Mouse (Mus musculus): ENCODE results near the gene Bfar.

DNA sequence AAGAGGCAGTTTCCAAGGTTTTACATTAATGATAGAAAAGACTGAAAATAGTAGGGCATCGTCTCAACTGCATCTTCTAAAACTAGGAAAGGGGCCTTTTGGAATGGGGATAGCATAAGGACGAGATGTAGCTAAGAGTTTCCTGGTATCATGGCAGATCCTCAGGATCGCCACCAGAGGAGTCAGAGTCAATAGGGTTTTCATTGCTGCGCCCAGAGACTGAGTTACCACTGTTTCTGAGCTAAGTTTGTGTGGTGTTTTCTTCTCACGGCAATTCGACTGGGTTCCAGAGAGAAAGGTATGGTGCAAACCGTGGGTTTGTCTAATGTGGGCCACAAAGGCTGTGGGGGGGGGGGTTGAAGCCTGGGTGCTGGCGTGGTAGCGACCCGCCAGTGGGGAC lies 33.0 kb downstream of the Bfar start:
- TF ChIP-seq HCFC1 (IDR thresholded peaks at IDR 0.05; ENCODE audit: borderline replicate concordance, insufficient read depth, low read length): no peak
- no peak for TF ChIP-seq ZNF384 (IDR thresholded peaks at IDR 0.05; ENCODE audit: low read depth, low read length)
- TF ChIP-seq MAFK (IDR thresholded peaks at IDR 0.05; ENCODE audit: insufficient read depth, low read depth, low read length): no peak
- TF ChIP-seq CHD2 (IDR thresholded peaks at IDR 0.05; ENCODE audit: low read depth, low read length): no peak

Measured in ES-E14 (cell line).